In genomic region chr4:116649411-116649810, GRCm38 (mm10) we compare ENCODE assay signal across 9 mouse cellular contexts. TPM values are rescaled to one million over a fixed set of nuclear protein-coding genes. Genes with fewer than 3 reads are reported as not detected.
DNase-seq lines count a peak whose midpoint lies in the region; ATAC-seq and TF ChIP-seq lines count a peak whose summit lies in the region.
"Had no signal": no experiment of that assay in that cellular context is flagged by ENCODE, and none has a peak within 500 bp of the region (broad histone marks: within the 10 kb centered on the region; RNA-seq: fewer than 3 reads in every experiment).

No protein-coding gene starts in this region.

- H3K27me3 ChIP-seq in kidney, adult 2 months (replicated peaks; ENCODE audit: control insufficient read depth, insufficient read depth, low read length): no peaks in the 10 kb centered on the region
- H3K27me3 ChIP-seq in forebrain, embryonic 10.5 days (ENCODE audit: poor library complexity, severe bottlenecking): no peaks in the 10 kb centered on the region
- H3K27me3 ChIP-seq in limb, embryonic 10.5 days (ENCODE audit: low read depth, poor library complexity, severe bottlenecking): no peaks in the 10 kb centered on the region
- H3K27me3 ChIP-seq in neural tube, embryonic 12.5 days (replicated peaks): no peaks in the 10 kb centered on the region

- WGBS in kidney, adult 2 months: 55% methylated on average over 2 of the region's 2 CpGs
- WGBS in forebrain, embryonic 10.5 days: 96% methylated on average over 2 of the region's 2 CpGs
- over 99% methylated on average over 2 of the region's 2 CpGs for WGBS in limb, embryonic 10.5 days
- WGBS in neural tube, embryonic 12.5 days: 93% methylated on average over 2 of the region's 2 CpGs

- peak overlapping the region; percentile 91 for H3K27ac ChIP-seq in kidney, adult 2 months (ENCODE audit: insufficient read depth, low read depth, low read length)
- H3K27ac ChIP-seq in forebrain, embryonic 10.5 days: no peak overlapping the region
- H3K27ac ChIP-seq in limb, embryonic 10.5 days: no peak overlapping the region
- no peak overlapping the region for H3K27ac ChIP-seq in neural tube, embryonic 12.5 days

- DNase-seq in kidney, adult 2 months: peak; percentile 86
- no peak for DNase-seq in kidney, postnatal 4 days
- no peak for DNase-seq in forebrain, embryonic 10.5 days (ENCODE audit: extremely low spot score, low spot score)
- no peak for DNase-seq in limb, embryonic 10.5 days (ENCODE audit: low spot score)
- no peak for DNase-seq in adrenal gland, postnatal 10 days
- DNase-seq in cerebellum, postnatal 14 days: no peak
- no peak for DNase-seq in adrenal gland, postnatal 4 days (ENCODE audit: low spot score in 2 of 2)

- peak overlapping the region; percentile 76 for H3K4me3 ChIP-seq in kidney, adult 2 months (ENCODE audit: insufficient read depth, low read depth, low read length)
- H3K4me3 ChIP-seq in forebrain, embryonic 10.5 days: peak overlapping the region; percentile 85
- peak overlapping the region; percentile 84 for H3K4me3 ChIP-seq in limb, embryonic 10.5 days
- H3K4me3 ChIP-seq in neural tube, embryonic 12.5 days: no peak overlapping the region

- no peak overlapping the region for H3K9ac ChIP-seq in neural tube, embryonic 12.5 days

- peaks cover 4% of the 10 kb centered on the region; the same call in 1 of the 2 replicates for H3K36me3 ChIP-seq in kidney, adult 2 months (ENCODE audit: control insufficient read depth, insufficient read depth, low read length)
- H3K36me3 ChIP-seq in forebrain, embryonic 10.5 days (replicated peaks): peaks cover 58% of the 10 kb centered on the region
- peaks cover 59% of the 10 kb centered on the region for H3K36me3 ChIP-seq in limb, embryonic 10.5 days
- peaks cover 28% of the 10 kb centered on the region for H3K36me3 ChIP-seq in neural tube, embryonic 12.5 days

- no peak for TF ChIP-seq CTCF in kidney, adult 2 months (conservative IDR thresholded peaks at IDR 0.05; ENCODE audit: insufficient read depth, insufficient read length, low read depth, low read length)

- H3K4me2 ChIP-seq in neural tube, embryonic 12.5 days (replicated peaks): peak overlapping the region; percentile 80

- H3K4me1 ChIP-seq in kidney, adult 2 months (ENCODE audit: control insufficient read depth, insufficient read depth, low read length): peaks cover 26% of the 10 kb centered on the region
- peaks cover 43% of the 10 kb centered on the region for H3K4me1 ChIP-seq in forebrain, embryonic 10.5 days
- peaks cover 18% of the 10 kb centered on the region for H3K4me1 ChIP-seq in limb, embryonic 10.5 days
- H3K4me1 ChIP-seq in neural tube, embryonic 12.5 days: peaks cover 29% of the 10 kb centered on the region

- H3K9me3 ChIP-seq in forebrain, embryonic 10.5 days: no peaks in the 10 kb centered on the region
- no peaks in the 10 kb centered on the region for H3K9me3 ChIP-seq in limb, embryonic 10.5 days (replicated peaks)
- no peaks in the 10 kb centered on the region for H3K9me3 ChIP-seq in neural tube, embryonic 12.5 days
- H3K9me3 ChIP-seq: G1E had no signal

- TF ChIP-seq POLR2A in kidney, adult 2 months (IDR thresholded peaks at IDR 0.05; ENCODE audit: low read depth, low read length): no peak

- no peak for ATAC-seq in neural tube, embryonic 12.5 days (ENCODE audit: low FRiP score, low read depth)

RNA-seq across cellular contexts. Expression of gene Akr1a1, which starts 2.1 kb away (rescaled TPM):
- polyA plus RNA-seq in kidney, adult 2 months (2012; rRNA removed): 2,926 and 3,067 TPM in 2 replicates
- polyA plus RNA-seq in forebrain, embryonic 10.5 days (2016; fragmentation: Nextera tagmentation; extraction: Ambion mirVana): 534 and 550 TPM in 2 replicates
- polyA plus RNA-seq in limb, embryonic 10.5 days (2016; fragmentation: Nextera tagmentation; extraction: Ambion mirVana): 694 and 733 TPM in 2 replicates
- 583 and 599 TPM in 2 replicates for polyA plus RNA-seq in neural tube, embryonic 12.5 days (2016; fragmentation: Nextera tagmentation; extraction: Ambion mirVana)
- 100 to 1,000 TPM; 646 to 659 TPM for total RNA-seq in adrenal gland, postnatal 10 days (2021)
- 100 to 1,000 TPM; 756 to 759 TPM for total RNA-seq in adrenal gland, postnatal 4 days (2021)

RNA-seq across cellular contexts. Expression of gene Nasp, which starts 21.7 kb away (rescaled TPM):
- polyA plus RNA-seq in kidney, adult 2 months (2012; rRNA removed): 2.5 and 3.9 TPM in 2 replicates
- 354 and 376 TPM in 2 replicates for polyA plus RNA-seq in forebrain, embryonic 10.5 days (2016; fragmentation: Nextera tagmentation; extraction: Ambion mirVana)
- polyA plus RNA-seq in limb, embryonic 10.5 days (2016; fragmentation: Nextera tagmentation; extraction: Ambion mirVana): 334 and 364 TPM in 2 replicates
- polyA plus RNA-seq in neural tube, embryonic 12.5 days (2016; fragmentation: Nextera tagmentation; extraction: Ambion mirVana): 172 and 173 TPM in 2 replicates
- 10 to 100 TPM; 46.4 to 48.1 TPM for total RNA-seq in adrenal gland, postnatal 10 days (2021)
- total RNA-seq in adrenal gland, postnatal 4 days (2021): 10 to 100 TPM; 71.2 to 80.6 TPM

RNA-seq across cellular contexts. Expression of gene Prdx1, which starts 35.9 kb away (rescaled TPM):
- polyA plus RNA-seq in kidney, adult 2 months (2012; rRNA removed): 282 and 478 TPM in 2 replicates
- 1,457 and 1,472 TPM in 2 replicates for polyA plus RNA-seq in forebrain, embryonic 10.5 days (2016; fragmentation: Nextera tagmentation; extraction: Ambion mirVana)
- polyA plus RNA-seq in limb, embryonic 10.5 days (2016; fragmentation: Nextera tagmentation; extraction: Ambion mirVana): 1,278 and 1,447 TPM in 2 replicates
- 660 and 722 TPM in 2 replicates for polyA plus RNA-seq in neural tube, embryonic 12.5 days (2016; fragmentation: Nextera tagmentation; extraction: Ambion mirVana)
- total RNA-seq in adrenal gland, postnatal 10 days (2021): 100 to 1,000 TPM; 573 to 689 TPM
- 100 to 1,000 TPM; 471 to 527 TPM for total RNA-seq in adrenal gland, postnatal 4 days (2021)

RNA-seq across cellular contexts. Expression of gene Ccdc17, which starts 53.0 kb away (rescaled TPM):
- 9.1 and 10.4 TPM in 2 replicates for polyA plus RNA-seq in kidney, adult 2 months (2012; rRNA removed)
- 2.4 and 3.5 TPM in 2 replicates for polyA plus RNA-seq in forebrain, embryonic 10.5 days (2016; fragmentation: Nextera tagmentation; extraction: Ambion mirVana)
- 0.84 and 1.5 TPM in 2 replicates for polyA plus RNA-seq in limb, embryonic 10.5 days (2016; fragmentation: Nextera tagmentation; extraction: Ambion mirVana)
- polyA plus RNA-seq in neural tube, embryonic 12.5 days (2016; fragmentation: Nextera tagmentation; extraction: Ambion mirVana): 3.5 and 3.8 TPM in 2 replicates
- 10 to 100 TPM in 1 of 2 experiments, 1 to 10 TPM in 1; 5.8 to 13.8 TPM for total RNA-seq in adrenal gland, postnatal 10 days (2021)
- total RNA-seq in adrenal gland, postnatal 4 days (2021): 10 to 100 TPM; 14.4 to 16.1 TPM

RNA-seq across cellular contexts. Expression of gene Mmachc, which starts 58.8 kb away (rescaled TPM):
- 28.8 and 30.3 TPM in 2 replicates for polyA plus RNA-seq in kidney, adult 2 months (2012; rRNA removed)
- polyA plus RNA-seq in forebrain, embryonic 10.5 days (2016; fragmentation: Nextera tagmentation; extraction: Ambion mirVana): 45.6 and 47.3 TPM in 2 replicates
- 36.6 and 38.7 TPM in 2 replicates for polyA plus RNA-seq in limb, embryonic 10.5 days (2016; fragmentation: Nextera tagmentation; extraction: Ambion mirVana)
- polyA plus RNA-seq in neural tube, embryonic 12.5 days (2016; fragmentation: Nextera tagmentation; extraction: Ambion mirVana): 28.0 and 30.9 TPM in 2 replicates
- total RNA-seq in adrenal gland, postnatal 10 days (2021): 10 to 100 TPM; 32.2 to 40.4 TPM
- total RNA-seq in adrenal gland, postnatal 4 days (2021): 10 to 100 TPM; 26.7 to 27.1 TPM

Comparison
In these comparisons a context has a peak if more than half of its experiments do, and no peak if none do; other contexts are left out.
1. RNA of gene Nasp, which starts 21.7 kb away (polyA plus RNA-seq): 334 to 364 TPM in limb, embryonic 10.5 days, 354 to 376 TPM in forebrain, embryonic 10.5 days and 172 to 173 TPM in neural tube, embryonic 12.5 days; 2.5 to 3.9 TPM in kidney, adult 2 months; every median in the first group is over 10 times any median in the second.